Mouse (Mus musculus) liver, embryonic 16.5 days (tissue): ENCODE measurements at regions not wholly inside any gene's neighbourhood (a gene's known extent, or its start where the extent isn't known, plus 50 kb on each side); places are given as distances from the start of the nearest gene placed in this dataset.

Experiments
- ATAC-seq: fragments of 200-750 bp; cut with Nextera tagmentation; 2 replicates; pipeline ENCODE4 v1.8.0; 2017; ENCODE audit warnings: low read depth, mild to moderate bottlenecking, moderate number of reproducible peaks, moderate library complexity
- H3K27ac ChIP-seq: fragments of 300-500 bp; sonication (generic); 2 replicates; pipeline ENCODE4 v1.5.1; 2014; ENCODE audit warnings: mild to moderate bottlenecking, low read length
- H3K27me3 ChIP-seq: fragments of 300-500 bp; sonication (generic); 2 replicates; pipeline ENCODE4 v1.6.1; 2014; ENCODE audit warnings: low read depth, low read length, mixed read lengths; ENCODE audit not compliant: control insufficient read depth, insufficient read depth
- H3K36me3 ChIP-seq: fragments of 300-500 bp; sonication (generic); 2 replicates; pipeline ENCODE4 v1.6.1; 2014; ENCODE audit warnings: mild to moderate bottlenecking; ENCODE audit not compliant: control insufficient read depth, insufficient read depth
- H3K4me1 ChIP-seq: fragments of 300-500 bp; sonication (generic); 2 replicates; pipeline ENCODE4 v1.6.1; 2014; ENCODE audit warnings: low read depth, low read length, mixed read lengths; ENCODE audit not compliant: control insufficient read depth
- H3K4me2 ChIP-seq: fragments of 300-500 bp; sonication (generic); 2 replicates; pipeline ENCODE4 v1.6.1; 2014; ENCODE audit warnings: low read depth, low read length, mixed read lengths
- H3K4me3 ChIP-seq: fragments of 300-500 bp; sonication (generic); 2 replicates; pipeline ENCODE4 v1.5.1; 2014; ENCODE audit warnings: low read depth, mild to moderate bottlenecking, low read length
- H3K9ac ChIP-seq: fragments of 300-500 bp; sonication (generic); 2 replicates; pipeline ENCODE4 v1.6.1; 2014; ENCODE audit warnings: low read depth, low read length
- H3K9me3 ChIP-seq: fragments of 300-500 bp; sonication (generic); replicated peaks from 2 replicates; pipeline ENCODE4 v1.6.1; 2016; ENCODE audit warnings: low read length; ENCODE audit not compliant: control insufficient read depth
- WGBS: fragments of 180-500 bp; shearing (Covaris S2); extraction: QIAGEN DNeasy Blood & Tissue Kit; methylation state at CpG from one replicate; pipeline ENCODE4 v1.1.7; 2014; ENCODE audit not compliant: insufficient replicate concordance; 5-methylcytosine and 5-hydroxymethylcytosine counted together

DNA sequence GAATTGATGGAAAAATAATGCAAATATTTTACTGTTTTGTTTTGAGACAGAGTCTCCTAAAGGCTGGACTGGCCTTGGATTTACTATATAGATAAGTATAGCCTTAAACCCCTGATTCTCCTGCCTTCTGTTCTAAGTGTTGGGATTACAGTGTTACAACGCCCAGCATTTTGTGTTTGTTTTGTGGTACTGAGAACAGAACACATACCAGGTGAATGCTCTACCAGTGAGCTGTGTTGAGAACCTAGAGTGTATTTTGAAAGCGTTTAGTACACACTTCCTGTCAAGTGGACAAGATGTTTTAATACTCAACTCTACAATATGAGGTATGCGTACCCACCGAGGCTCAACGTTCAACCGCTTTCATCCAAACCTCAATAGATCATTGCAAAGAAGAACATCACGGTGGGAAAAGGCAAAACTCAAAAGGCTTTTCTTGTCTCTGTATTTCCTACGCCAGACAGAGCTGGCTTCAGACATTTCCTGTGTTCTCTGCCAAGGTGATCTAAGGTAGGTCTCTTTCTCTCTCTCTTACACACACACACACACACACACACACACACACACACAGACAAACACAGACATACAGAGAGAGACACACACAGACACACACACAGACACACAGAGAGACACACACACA, 104.3 kb upstream of the Cpm start:
- WGBS: 74% methylated on average over 8 of the region's 8 CpGs

DNA sequence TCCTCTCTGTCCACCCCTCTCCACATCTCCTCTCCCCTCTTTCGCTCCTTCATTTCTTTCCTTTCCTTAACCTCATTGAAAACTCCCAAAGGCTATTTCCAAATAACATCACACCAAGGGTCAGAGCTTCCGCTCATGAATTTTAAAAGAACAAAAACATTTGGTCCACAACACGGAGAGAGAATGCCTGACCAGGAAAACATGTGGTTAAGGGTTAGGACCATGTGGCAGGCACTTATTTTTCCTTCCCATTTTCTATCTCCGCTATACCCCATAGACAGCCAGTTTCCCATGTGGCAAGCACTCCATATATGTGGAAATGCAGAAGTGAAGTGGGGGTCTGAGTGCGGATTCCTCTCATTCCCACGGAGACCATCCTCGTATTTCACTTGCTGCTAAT, 105.2 kb upstream of the Cpm start:
- no peak overlapping the region for H3K27ac ChIP-seq
- no peaks in the 10 kb centered on the region for H3K9me3 ChIP-seq
- 47% methylated on average over 7 of the region's 7 CpGs for WGBS
- H3K27me3 ChIP-seq: no peaks in the 10 kb centered on the region
- no peak overlapping the region for H3K4me2 ChIP-seq
- H3K4me3 ChIP-seq: no peak overlapping the region
- H3K4me1 ChIP-seq: no peaks in the 10 kb centered on the region
- no peak overlapping the region for H3K9ac ChIP-seq
- no peaks in the 10 kb centered on the region for H3K36me3 ChIP-seq
- no peak for ATAC-seq

More for the DNA sequence above, 104.3 kb upstream of the Cpm start:
- no peak overlapping the region for H3K27ac ChIP-seq
- H3K9ac ChIP-seq: no peak overlapping the region
- no peak overlapping the region for H3K4me3 ChIP-seq
- no peaks in the 10 kb centered on the region for H3K4me1 ChIP-seq
- ATAC-seq: no peak
- H3K4me2 ChIP-seq: no peak overlapping the region
- no peaks in the 10 kb centered on the region for H3K27me3 ChIP-seq
- no peaks in the 10 kb centered on the region for H3K36me3 ChIP-seq
- H3K9me3 ChIP-seq: no peaks in the 10 kb centered on the region

DNA sequence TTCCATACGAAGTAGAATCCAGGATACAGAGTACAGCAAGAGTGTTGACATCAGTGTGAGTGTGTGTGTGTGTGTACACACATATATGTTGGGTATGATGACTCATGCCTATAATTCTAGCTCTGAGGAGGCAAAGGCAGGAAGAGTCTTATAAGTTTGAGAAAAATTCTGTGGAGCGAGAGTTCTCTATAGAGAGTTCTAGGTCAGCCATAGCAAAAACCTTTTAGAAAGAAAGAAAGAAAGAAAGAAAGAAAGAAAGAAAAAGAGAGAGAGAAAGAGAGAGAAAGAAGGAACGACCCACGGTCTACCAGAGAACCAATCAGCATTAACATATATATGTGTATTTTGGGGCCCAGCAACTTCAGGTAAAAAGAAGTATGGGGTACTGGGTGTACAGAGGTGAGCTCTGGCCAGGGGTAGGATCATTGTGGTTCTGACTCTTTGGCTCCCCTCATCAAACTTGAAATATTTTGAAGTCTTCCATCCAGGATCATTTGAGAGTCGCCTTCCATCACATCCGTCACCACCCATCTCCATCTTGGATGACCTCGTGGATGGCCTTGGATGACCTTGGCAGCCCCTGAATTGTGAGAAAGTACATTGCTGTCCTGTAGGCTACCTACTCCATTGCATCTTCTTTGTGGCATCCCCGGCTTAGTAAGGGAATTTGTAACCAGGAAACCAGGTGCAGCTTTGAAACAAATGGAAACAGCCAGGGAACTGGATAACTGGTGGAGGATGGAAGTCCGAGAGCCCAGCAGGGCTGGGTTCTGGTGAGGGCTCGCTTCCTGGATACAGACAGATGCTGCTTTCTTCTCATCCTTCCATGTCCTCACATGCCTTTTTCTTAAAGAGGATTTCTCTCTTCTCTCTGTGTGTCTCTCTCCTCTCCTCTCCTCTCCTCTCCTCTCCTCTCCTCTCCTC, 106.1 kb upstream of the Cpm start:
- H3K4me3 ChIP-seq: no peak overlapping the region
- no peak overlapping the region for H3K9ac ChIP-seq
- H3K27me3 ChIP-seq: no peaks in the 10 kb centered on the region
- H3K4me1 ChIP-seq: no peaks in the 10 kb centered on the region
- WGBS: 58% methylated on average over 10 of the region's 10 CpGs
- no peaks in the 10 kb centered on the region for H3K36me3 ChIP-seq
- no peaks in the 10 kb centered on the region for H3K9me3 ChIP-seq
- no peak overlapping the region for H3K27ac ChIP-seq
- no peak overlapping the region for H3K4me2 ChIP-seq
- ATAC-seq: no peak

DNA sequence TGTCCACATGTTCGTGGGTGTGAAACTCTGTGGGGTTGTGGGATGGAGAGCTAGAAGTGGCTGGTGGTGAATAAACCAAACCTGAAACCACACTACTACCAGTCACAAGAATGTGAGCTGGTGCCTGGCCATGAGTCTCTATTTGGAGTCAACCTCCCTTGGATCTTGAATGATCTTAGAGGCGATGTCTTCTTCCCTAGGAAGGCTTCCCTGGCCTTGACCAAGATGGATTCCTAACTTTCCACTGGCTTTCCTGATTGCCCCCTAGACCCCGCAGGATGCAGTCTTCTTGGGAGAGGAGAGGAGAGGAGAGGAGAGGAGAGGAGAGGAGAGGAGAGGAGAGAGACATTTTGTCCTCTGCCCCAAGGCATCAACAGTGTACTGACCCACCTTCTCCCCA, 106.9 kb upstream of the Cpm start:
- ATAC-seq: no peak
- no peaks in the 10 kb centered on the region for H3K27me3 ChIP-seq
- H3K9me3 ChIP-seq: no peaks in the 10 kb centered on the region
- no peak overlapping the region for H3K4me3 ChIP-seq
- H3K27ac ChIP-seq: no peak overlapping the region
- no peak overlapping the region for H3K4me2 ChIP-seq
- no peaks in the 10 kb centered on the region for H3K36me3 ChIP-seq
- 58% methylated on average over 3 of the region's 3 CpGs for WGBS
- no peak overlapping the region for H3K9ac ChIP-seq
- no peaks in the 10 kb centered on the region for H3K4me1 ChIP-seq

DNA sequence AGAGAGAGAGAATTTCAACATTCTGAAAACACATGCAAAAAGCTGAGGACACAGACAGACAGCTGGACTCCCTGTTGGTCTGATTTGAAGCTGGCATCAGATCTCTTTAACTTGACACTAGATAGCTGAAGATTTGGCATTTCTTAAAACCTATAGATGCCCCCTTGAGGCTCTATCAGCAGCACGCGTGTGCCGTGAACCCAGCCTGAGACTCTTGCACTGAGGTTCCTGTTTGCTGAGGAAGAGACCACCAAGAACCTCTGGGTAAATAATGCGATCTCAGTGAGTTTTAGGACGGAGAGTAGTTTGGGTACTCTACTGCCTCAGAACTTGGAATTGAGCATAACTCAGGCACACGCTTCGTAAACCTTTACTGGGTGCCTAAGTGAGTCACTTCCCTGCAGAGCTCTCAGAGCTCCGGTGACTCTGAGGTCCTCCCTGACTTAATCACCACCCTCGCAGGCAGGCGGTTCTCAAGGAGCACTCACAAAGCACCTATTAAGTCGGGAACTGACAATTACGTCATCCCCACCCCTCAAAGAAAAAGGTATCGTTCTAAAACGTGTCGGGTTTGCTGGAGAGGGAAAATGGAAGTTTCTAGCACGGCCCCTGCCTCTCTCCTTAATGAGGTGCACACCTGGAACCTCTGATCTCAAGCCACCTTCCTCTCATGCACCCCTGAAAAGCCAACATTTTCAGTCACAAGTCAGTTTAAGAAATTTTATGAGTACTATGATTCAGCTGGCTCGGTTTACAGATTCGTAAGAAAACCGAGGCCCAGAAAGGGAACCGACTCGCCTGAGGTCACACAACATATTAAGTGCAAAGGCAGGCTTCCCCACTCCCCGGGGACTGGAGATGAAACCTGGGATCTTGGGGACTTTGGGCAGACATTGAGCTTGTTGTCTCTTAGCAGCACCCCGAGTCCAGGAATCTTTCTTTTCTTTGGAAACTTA, 107.7 kb upstream of the Cpm start:
- 60% methylated on average over 23 of the region's 23 CpGs for WGBS
- H3K4me3 ChIP-seq: no peak overlapping the region
- H3K9me3 ChIP-seq: no peaks in the 10 kb centered on the region
- no peak overlapping the region for H3K4me2 ChIP-seq
- H3K27ac ChIP-seq: no peak overlapping the region
- no peaks in the 10 kb centered on the region for H3K27me3 ChIP-seq
- no peaks in the 10 kb centered on the region for H3K4me1 ChIP-seq
- no peak for ATAC-seq
- H3K9ac ChIP-seq: no peak overlapping the region
- no peaks in the 10 kb centered on the region for H3K36me3 ChIP-seq

DNA sequence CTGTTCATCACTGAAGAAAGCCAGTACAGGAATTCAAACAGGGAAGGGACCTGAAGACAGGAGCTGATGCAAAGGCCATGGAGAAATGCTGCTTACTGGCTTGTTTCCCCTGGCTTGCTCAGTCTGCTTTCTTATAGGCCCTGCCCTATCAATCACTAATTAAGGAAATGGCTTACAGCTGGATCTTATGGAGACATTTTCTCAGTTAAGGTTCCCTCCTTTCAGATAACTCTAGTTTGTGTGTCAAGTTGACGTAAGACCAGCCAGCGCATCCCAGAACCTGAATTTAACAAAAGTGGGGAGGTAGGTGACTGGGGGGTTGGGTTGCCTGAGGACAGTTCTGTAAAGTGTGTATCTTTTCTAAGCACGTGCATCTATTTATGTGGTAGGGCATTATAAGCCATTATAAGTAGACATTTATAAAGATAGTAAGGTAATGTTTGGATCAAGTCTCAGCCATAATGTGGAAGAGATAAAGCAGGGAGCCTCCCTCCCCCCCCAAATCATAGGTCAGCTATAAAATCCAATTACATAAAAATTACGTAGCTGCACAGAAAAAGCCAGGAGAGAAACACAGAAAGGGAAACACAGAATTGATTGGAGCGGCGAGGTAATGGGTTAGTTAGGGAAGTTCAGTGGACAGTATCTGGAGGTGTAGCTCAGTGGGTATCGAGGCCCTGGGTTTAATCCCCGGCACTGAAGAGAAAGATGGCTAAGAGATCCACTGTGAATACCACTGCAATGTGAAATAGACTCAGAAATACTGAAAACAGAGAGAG, 108.6 kb upstream of the Cpm start:
- Histone ChIP-seq H3K27me3 (no peaks in the 10 kb centered on the region), H3K27ac (no peak overlapping the region), H3K4me1 (no peaks in the 10 kb centered on the region), H3K9ac (no peak overlapping the region), H3K36me3 (no peaks in the 10 kb centered on the region), H3K4me3 (no peak overlapping the region), H3K9me3 (no peaks in the 10 kb centered on the region), H3K4me2 (no peak overlapping the region)
- no peak for ATAC-seq
- WGBS: 75% methylated on average over 8 of the region's 8 CpGs

DNA sequence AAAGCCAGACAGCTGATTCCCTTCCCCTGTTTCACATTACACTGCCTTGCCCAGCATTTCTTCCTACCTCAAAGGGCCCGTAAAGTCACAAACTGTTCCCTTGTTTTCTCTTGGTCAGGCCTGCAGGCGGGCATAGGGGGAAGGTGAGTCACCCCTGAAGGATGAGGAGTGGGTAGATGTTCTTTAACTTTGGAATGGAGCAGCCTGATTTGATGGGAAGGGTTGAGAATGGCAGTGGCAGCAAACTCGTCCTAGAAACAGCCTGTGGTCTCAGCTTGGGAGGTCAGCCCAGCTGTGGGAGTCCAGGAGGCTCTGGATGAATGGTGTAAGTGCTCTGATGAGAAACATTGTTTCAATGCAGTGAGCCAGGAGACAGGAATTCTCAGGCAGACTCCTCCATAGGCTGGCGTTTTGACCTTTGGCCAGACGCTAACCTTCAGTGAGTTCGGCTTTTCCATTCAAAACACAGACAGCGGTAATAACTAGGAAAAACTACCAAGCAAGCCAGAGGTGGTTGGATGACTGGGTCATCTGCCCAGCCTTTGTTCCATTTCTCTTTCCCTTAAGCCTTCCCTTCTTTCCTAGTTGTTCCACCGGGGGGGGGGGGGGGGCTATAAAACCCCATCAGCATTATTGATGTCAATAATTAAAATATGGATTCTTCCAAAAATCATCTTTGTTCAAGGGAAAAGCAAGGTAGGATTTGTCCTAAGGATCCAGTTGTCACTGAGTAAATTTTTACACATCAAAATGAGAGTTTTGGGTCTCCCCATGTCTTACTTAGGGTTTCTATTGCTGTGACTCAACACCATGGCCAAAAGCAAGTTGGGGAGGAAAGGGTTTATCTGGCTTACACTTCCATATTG, 109.4 kb upstream of the Cpm start:
- H3K4me3 ChIP-seq: no peak overlapping the region
- H3K4me1 ChIP-seq: no peaks in the 10 kb centered on the region
- no peak overlapping the region for H3K27ac ChIP-seq
- H3K9ac ChIP-seq: no peak overlapping the region
- H3K4me2 ChIP-seq: no peak overlapping the region
- no peaks in the 10 kb centered on the region for H3K36me3 ChIP-seq
- no peaks in the 10 kb centered on the region for H3K27me3 ChIP-seq
- 65% methylated on average over 8 of the region's 8 CpGs for WGBS
- no peak for ATAC-seq
- no peaks in the 10 kb centered on the region for H3K9me3 ChIP-seq
